Mouse (Mus musculus): ENCODE measurements around the gene Palm. TPM values are rescaled to one million over a fixed set of nuclear protein-coding genes. Genes with fewer than 3 reads are reported as not detected.

Palm gene
- polyA plus RNA-seq, 1 experiment: 1.2 TPM

- TF ChIP-seq GATA1 (IDR thresholded peaks at IDR 0.05; ENCODE audit: low read length): no peak
Observed at GRCm38 (mm10) chr10:79824413-79824812, 31.0 kb downstream of the Palm start.

- TF ChIP-seq GATA1 (IDR thresholded peaks at IDR 0.05; ENCODE audit: low read length): no peak
Observed at GRCm38 (mm10) chr10:79831583-79831982, 38.2 kb downstream of the Palm start.

GRCm38 (mm10) chr10:79832026-79832785 is 38.8 kb downstream of the Palm start:
- TF ChIP-seq GATA1 (IDR thresholded peaks at IDR 0.05; ENCODE audit: low read length): no peak

GRCm38 (mm10) chr10:79832786-79833181 is 39.4 kb downstream of the Palm start:
- TF ChIP-seq GATA1 (IDR thresholded peaks at IDR 0.05; ENCODE audit: low read length): no peak

- TF ChIP-seq GATA1 (IDR thresholded peaks at IDR 0.05; ENCODE audit: low read length): no peak
Observed at GRCm38 (mm10) chr10:79834769-79835398, 41.5 kb downstream of the Palm start.

- no peak for TF ChIP-seq GATA1 (IDR thresholded peaks at IDR 0.05; ENCODE audit: low read length)
Observed at GRCm38 (mm10) chr10:79836918-79837317, 43.5 kb downstream of the Palm start.

GRCm38 (mm10) chr10:79838151-79838550 is 44.8 kb downstream of the Palm start:
- TF ChIP-seq GATA1 (IDR thresholded peaks at IDR 0.05; ENCODE audit: low read length): no peak

GRCm38 (mm10) chr10:79840091-79840490 is 46.7 kb downstream of the Palm start:
- no peak for TF ChIP-seq GATA1 (IDR thresholded peaks at IDR 0.05; ENCODE audit: low read length)

GRCm38 (mm10) chr10:79840644-79841551 is 47.5 kb downstream of the Palm start:
- TF ChIP-seq GATA1 (IDR thresholded peaks at IDR 0.05; ENCODE audit: low read length): no peak

GRCm38 (mm10) chr10:79842322-79842721 is 49.0 kb downstream of the Palm start:
- no peak for TF ChIP-seq GATA1 (IDR thresholded peaks at IDR 0.05; ENCODE audit: low read length)

GRCm38 (mm10) chr10:79843476-79843875 is 50.1 kb downstream of the Palm start:
- no peak for TF ChIP-seq GATA1 (IDR thresholded peaks at IDR 0.05; ENCODE audit: low read length)

GRCm38 (mm10) chr10:79846553-79846952 is 53.2 kb downstream of the Palm start:
- TF ChIP-seq GATA1 (IDR thresholded peaks at IDR 0.05; ENCODE audit: low read length): no peak

GRCm38 (mm10) chr10:79849941-79850628 is 56.7 kb downstream of the Palm start:
- no peak for TF ChIP-seq GATA1 (IDR thresholded peaks at IDR 0.05; ENCODE audit: low read length)

- TF ChIP-seq GATA1 (IDR thresholded peaks at IDR 0.05; ENCODE audit: low read length): no peak
Observed at GRCm38 (mm10) chr10:79851653-79852052, 58.3 kb downstream of the Palm start.

GRCm38 (mm10) chr10:79852107-79852789 is 58.9 kb downstream of the Palm start:
- no peak for TF ChIP-seq GATA1 (IDR thresholded peaks at IDR 0.05; ENCODE audit: low read length)
